Mouse (Mus musculus) bone marrow macrophage, adult 2 months (primary cell): ENCODE measurements at regions not wholly inside any gene's neighbourhood (a gene's known extent, or its start where the extent isn't known, plus 50 kb on each side); places are given as distances from the start of the nearest gene placed in this dataset.

Source experiments
- CTCF ChIP-seq: IDR thresholded peaks from 2 replicates; pipeline ENCODE4 v1.5.1; 2012; ENCODE audit warnings: low read depth, mild to moderate bottlenecking, low read length, moderate library complexity
- POLR2A ChIP-seq: IDR thresholded peaks from 2 replicates; pipeline ENCODE4 v1.6.1; 2012; ENCODE audit warnings: mild to moderate bottlenecking, low read depth, low read length, borderline replicate concordance

DNA sequence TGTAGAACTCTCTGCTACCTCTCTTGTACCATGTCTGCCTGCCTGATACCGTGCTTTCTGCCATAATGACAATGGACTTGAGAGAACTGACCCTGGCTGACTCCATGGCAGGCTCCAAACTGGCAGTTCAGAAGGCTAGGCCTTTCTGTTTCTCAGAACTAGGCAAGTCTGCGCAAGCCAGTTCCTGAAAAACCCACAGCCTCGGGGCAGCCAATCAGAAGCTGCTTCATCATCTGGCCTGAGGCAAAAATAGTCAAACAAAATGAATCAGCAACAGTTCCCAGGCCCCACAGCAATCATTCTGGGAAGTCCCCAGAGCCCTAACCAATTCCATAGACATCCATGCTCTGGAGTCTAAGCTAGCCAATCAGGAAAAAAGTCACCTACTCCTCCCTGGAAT is 284.5 kb downstream of the Olfr1505 start:
- TF ChIP-seq CTCF (no peak), POLR2A (no peak)
